Mouse (Mus musculus): ENCODE results near the gene Aqp3. TPM values are rescaled to one million over a fixed set of nuclear protein-coding genes. Genes with fewer than 3 reads are reported as not detected.

Aqp3 gene
- polyA plus RNA-seq, 1 experiment, result 15.7 TPM

GRCm38 (mm10) chr4:41081733-41082132 is 16.2 kb downstream of the Aqp3 start:
- Histone ChIP-seq H3K27ac (ENCODE audit: insufficient read depth, low read length) (no peak overlapping the region), H3K9me3 (replicated peaks; ENCODE audit: control insufficient read depth, insufficient read depth, low read length, poor library complexity, severe bottlenecking) (no peaks in the 10 kb centered on the region), H3K4me3 (ENCODE audit: low read depth, low read length) (no peak overlapping the region), H3K36me3 (ENCODE audit: control insufficient read depth, insufficient read depth, low read length, poor library complexity, severe bottlenecking) (no peaks in the 10 kb centered on the region), H3K4me1 (ENCODE audit: control insufficient read depth, insufficient read depth, low read length) (peaks cover under 1% of the 10 kb centered on the region), H3K9ac (ENCODE audit: low read depth, poor library complexity, severe bottlenecking) (no peak overlapping the region), H3K27me3 (ENCODE audit: control insufficient read depth, insufficient read depth, low read length, poor library complexity, severe bottlenecking) (no peaks in the 10 kb centered on the region)
- no peak for TF ChIP-seq CTCF (IDR thresholded peaks at IDR 0.05; ENCODE audit: low read depth, low read length)
- no peak for TF ChIP-seq POLR2A (IDR thresholded peaks at IDR 0.05; ENCODE audit: insufficient read depth, low read length)
- no peak for TF ChIP-seq EP300 (IDR thresholded peaks at IDR 0.05; ENCODE audit: insufficient read depth, low read depth, low read length)

- Histone ChIP-seq H3K27me3 (ENCODE audit: control insufficient read depth, insufficient read depth, low read length, poor library complexity, severe bottlenecking) (no peaks in the 10 kb centered on the region), H3K27ac (ENCODE audit: insufficient read depth, low read length) (no peak overlapping the region), H3K4me1 (ENCODE audit: control insufficient read depth, insufficient read depth, low read length) (no peaks in the 10 kb centered on the region), H3K9ac (ENCODE audit: low read depth, poor library complexity, severe bottlenecking) (no peak overlapping the region), H3K36me3 (ENCODE audit: control insufficient read depth, insufficient read depth, low read length, poor library complexity, severe bottlenecking) (no peaks in the 10 kb centered on the region), H3K4me3 (ENCODE audit: low read depth, low read length) (no peak overlapping the region), H3K9me3 (replicated peaks; ENCODE audit: control insufficient read depth, insufficient read depth, low read length, poor library complexity, severe bottlenecking) (no peaks in the 10 kb centered on the region)
- no peak for TF ChIP-seq POLR2A (IDR thresholded peaks at IDR 0.05; ENCODE audit: insufficient read depth, low read length)
- no peak for TF ChIP-seq EP300 (IDR thresholded peaks at IDR 0.05; ENCODE audit: insufficient read depth, low read depth, low read length)
- TF ChIP-seq CTCF (IDR thresholded peaks at IDR 0.05; ENCODE audit: low read depth, low read length), result no peak
Observed at GRCm38 (mm10) chr4:41078726-41079125, 19.3 kb downstream of the Aqp3 start.

DNA sequence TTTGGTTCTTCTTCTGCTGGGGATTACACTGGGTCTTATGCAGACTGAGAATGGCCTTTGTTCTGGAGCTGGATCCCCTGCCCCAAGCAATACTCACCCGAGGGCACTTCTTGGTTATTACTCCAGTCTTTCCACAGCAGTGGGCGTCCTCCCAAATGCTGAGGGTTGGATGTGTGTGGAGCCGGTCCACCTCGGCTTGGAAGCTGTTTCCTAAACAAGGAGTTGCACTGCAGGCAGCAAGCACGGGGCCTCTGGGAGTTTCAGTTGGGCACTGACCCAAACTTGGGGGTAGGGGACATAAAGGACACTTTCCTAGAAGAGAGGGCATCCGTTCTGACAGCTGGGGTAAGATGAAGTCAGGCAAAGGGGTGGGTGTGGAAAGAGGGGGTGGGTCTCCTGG is 23.5 kb downstream of the Aqp3 start:
- H3K27me3 ChIP-seq (ENCODE audit: control insufficient read depth, insufficient read depth, low read length, poor library complexity, severe bottlenecking), result no peaks in the 10 kb centered on the region
- H3K9ac ChIP-seq (ENCODE audit: low read depth, poor library complexity, severe bottlenecking), result no peak overlapping the region
- no peaks in the 10 kb centered on the region for H3K9me3 ChIP-seq (replicated peaks; ENCODE audit: control insufficient read depth, insufficient read depth, low read length, poor library complexity, severe bottlenecking)
- H3K4me3 ChIP-seq (ENCODE audit: low read depth, low read length), result no peak overlapping the region
- H3K36me3 ChIP-seq (ENCODE audit: control insufficient read depth, insufficient read depth, low read length, poor library complexity, severe bottlenecking), result no peaks in the 10 kb centered on the region
- TF ChIP-seq EP300 (IDR thresholded peaks at IDR 0.05; ENCODE audit: insufficient read depth, low read depth, low read length), result no peak
- no peak for TF ChIP-seq POLR2A (IDR thresholded peaks at IDR 0.05; ENCODE audit: insufficient read depth, low read length)
- no peak for TF ChIP-seq CTCF (IDR thresholded peaks at IDR 0.05; ENCODE audit: low read depth, low read length)
- H3K4me1 ChIP-seq (ENCODE audit: control insufficient read depth, insufficient read depth, low read length), result no peaks in the 10 kb centered on the region
- H3K27ac ChIP-seq (ENCODE audit: insufficient read depth, low read length), result no peak overlapping the region

GRCm38 (mm10) chr4:41073008-41073817 is 24.8 kb downstream of the Aqp3 start:
- Histone ChIP-seq H3K9me3 (replicated peaks; ENCODE audit: control insufficient read depth, insufficient read depth, low read length, poor library complexity, severe bottlenecking) (no peaks in the 10 kb centered on the region), H3K9ac (ENCODE audit: low read depth, poor library complexity, severe bottlenecking) (no peak overlapping the region), H3K27me3 (ENCODE audit: control insufficient read depth, insufficient read depth, low read length, poor library complexity, severe bottlenecking) (no peaks in the 10 kb centered on the region), H3K4me1 (ENCODE audit: control insufficient read depth, insufficient read depth, low read length) (no peaks in the 10 kb centered on the region), H3K4me3 (ENCODE audit: low read depth, low read length) (no peak overlapping the region), H3K27ac (ENCODE audit: insufficient read depth, low read length) (no peak overlapping the region), H3K36me3 (ENCODE audit: control insufficient read depth, insufficient read depth, low read length, poor library complexity, severe bottlenecking) (no peaks in the 10 kb centered on the region)
- TF ChIP-seq EP300 (IDR thresholded peaks at IDR 0.05; ENCODE audit: insufficient read depth, low read depth, low read length) (no peak), POLR2A (IDR thresholded peaks at IDR 0.05; ENCODE audit: insufficient read depth, low read length) (no peak), CTCF (IDR thresholded peaks at IDR 0.05; ENCODE audit: low read depth, low read length) (no peak)

- no peak overlapping the region for H3K27ac ChIP-seq (ENCODE audit: insufficient read depth, low read length)
- TF ChIP-seq EP300 (IDR thresholded peaks at IDR 0.05; ENCODE audit: insufficient read depth, low read depth, low read length), result no peak
- no peak for TF ChIP-seq POLR2A (IDR thresholded peaks at IDR 0.05; ENCODE audit: insufficient read depth, low read length)
- TF ChIP-seq CTCF (IDR thresholded peaks at IDR 0.05; ENCODE audit: low read depth, low read length), result no peak
- no peaks in the 10 kb centered on the region for H3K36me3 ChIP-seq (ENCODE audit: control insufficient read depth, insufficient read depth, low read length, poor library complexity, severe bottlenecking)
- H3K4me3 ChIP-seq (ENCODE audit: low read depth, low read length), result no peak overlapping the region
- H3K4me1 ChIP-seq (ENCODE audit: control insufficient read depth, insufficient read depth, low read length), result no peaks in the 10 kb centered on the region
- no peaks in the 10 kb centered on the region for H3K27me3 ChIP-seq (ENCODE audit: control insufficient read depth, insufficient read depth, low read length, poor library complexity, severe bottlenecking)
- H3K9ac ChIP-seq (ENCODE audit: low read depth, poor library complexity, severe bottlenecking), result no peak overlapping the region
- H3K9me3 ChIP-seq (replicated peaks; ENCODE audit: control insufficient read depth, insufficient read depth, low read length, poor library complexity, severe bottlenecking), result no peaks in the 10 kb centered on the region
Observed at GRCm38 (mm10) chr4:41071500-41072429, 26.2 kb downstream of the Aqp3 start.

All from ES-Bruce4 (cell line).